Mouse (Mus musculus) small intestine, adult 2 months (tissue): ENCODE results near the gene Mpped2.

Source experiments
- CTCF ChIP-seq: fragments of 200-500 bp; IDR thresholded peaks from 2 replicates; pipeline ENCODE4 v1.5.1; 2012; ENCODE audit warnings: low read depth, mild to moderate bottlenecking, control low read depth, inconsistent platforms, low read length, moderate library complexity, mixed read lengths; ENCODE audit not compliant: insufficient replicate concordance, insufficient read length; ENCODE audit errors: extremely low read depth
- POLR2A ChIP-seq: fragments of 200-500 bp; IDR thresholded peaks from 2 replicates; pipeline ENCODE4 v1.6.1; 2012; ENCODE audit warnings: low read depth, mild to moderate bottlenecking, control low read depth, inconsistent platforms, low read length, moderate library complexity

- no peak for TF ChIP-seq CTCF
- no peak for TF ChIP-seq POLR2A
Observed at GRCm38 (mm10) chr2:106733396-106733795, 40.3 kb downstream of the Mpped2 start.
